10 mouse cellular contexts compared by ENCODE assay signal in the genomic region with DNA sequence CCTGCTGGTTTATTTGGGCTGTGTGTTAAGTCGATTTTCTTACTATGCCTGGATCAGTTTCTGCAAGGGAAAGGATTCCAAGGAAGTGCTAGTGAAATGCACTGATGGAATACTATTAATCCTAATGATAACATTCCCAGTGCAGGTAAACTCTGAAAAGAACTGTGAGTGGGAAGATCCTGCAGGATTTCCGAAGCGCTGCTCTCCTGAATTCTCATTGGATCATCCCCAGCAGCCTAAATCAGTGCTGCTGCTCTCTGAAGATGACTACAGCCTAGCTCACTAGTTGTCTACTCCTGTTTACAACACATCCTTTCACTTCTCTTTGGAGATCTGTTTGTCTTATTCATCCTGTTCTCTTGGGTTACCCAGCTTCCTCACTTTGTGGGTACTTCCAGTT. TPM values are rescaled to one million over a fixed set of nuclear protein-coding genes. Genes with fewer than 3 reads are reported as not detected.
DNase-seq lines count a peak whose midpoint lies in the region; ATAC-seq and TF ChIP-seq lines count a peak whose summit lies in the region.
"Had no signal": no experiment of that assay in that cellular context is flagged by ENCODE, and none has a peak within 500 bp of the region (broad histone marks: within the 10 kb centered on the region; RNA-seq: fewer than 3 reads in every experiment).

No protein-coding gene starts in this region.

- DNase-seq in heart, postnatal 0 days (ENCODE audit: low spot score): no peak
- no peak for DNase-seq in heart, postnatal 4 days
- peak in 1 of 2 experiments; percentile 69 for DNase-seq in cerebellum, adult 2 months
- DNase-seq in midbrain, postnatal 0 days (ENCODE audit: low spot score): peak; percentile 45
- DNase-seq in c-Kit-positive CD71-positive TER-119-positive erythroid progenitor cells, embryonic 14.5 days (ENCODE audit: low spot score): no peak
- no peak for DNase-seq in adipocyte (ENCODE audit: low spot score)
- no peak for DNase-seq in spleen, adult 18-20 months

- no peak overlapping the region for H3K27ac ChIP-seq in heart, postnatal 0 days (ENCODE audit: low read depth)
- H3K27ac ChIP-seq in cerebellum, adult 2 months (ENCODE audit: insufficient read depth, low read length): peak overlapping the region; percentile 97
- no peak overlapping the region for H3K27ac ChIP-seq in hindbrain, embryonic 12.5 days
- peak overlapping the region; percentile 79; the same call in 1 of the 2 replicates for H3K27ac ChIP-seq in midbrain, postnatal 0 days (ENCODE audit: low read depth, low read length)

- no peaks in the 10 kb centered on the region for H3K9me3 ChIP-seq in heart, postnatal 0 days (replicated peaks; ENCODE audit: control insufficient read depth, low read length)
- no peaks in the 10 kb centered on the region for H3K9me3 ChIP-seq in hindbrain, embryonic 12.5 days (replicated peaks)
- no peaks in the 10 kb centered on the region for H3K9me3 ChIP-seq in midbrain, postnatal 0 days (ENCODE audit: low read length)
- H3K9me3 ChIP-seq: megakaryocyte, embryonic 14.5 days had no signal

- 0 out of 2 replicates have a peak, but pooled peaks cover 4% of the 10 kb centered on the region for H3K4me1 ChIP-seq in heart, postnatal 0 days (ENCODE audit: control insufficient read depth, insufficient read depth)
- H3K4me1 ChIP-seq in cerebellum, adult 2 months (ENCODE audit: control insufficient read depth, insufficient read depth, low read length): no peaks in the 10 kb centered on the region
- peaks cover 4% of the 10 kb centered on the region for H3K4me1 ChIP-seq in hindbrain, embryonic 12.5 days
- no peaks in the 10 kb centered on the region for H3K4me1 ChIP-seq in midbrain, postnatal 0 days (ENCODE audit: insufficient read depth, low read length)

- TF ChIP-seq POLR2A in cerebellum, adult 2 months (IDR thresholded peaks at IDR 0.05; ENCODE audit: borderline replicate concordance, insufficient read depth, low read length): peak; percentile 27; the same call in 1 of the 2 replicates

- no peak for TF ChIP-seq EP300 in heart, postnatal 0 days (IDR thresholded peaks at IDR 0.05; ENCODE audit: low read depth)

- TF ChIP-seq CTCF in heart, postnatal 0 days (IDR thresholded peaks at IDR 0.05; ENCODE audit: low read depth): no peak
- no peak for TF ChIP-seq CTCF in cerebellum, adult 2 months (IDR thresholded peaks at IDR 0.05; ENCODE audit: borderline replicate concordance, insufficient read depth, low read depth, low read length)
- TF ChIP-seq CTCF in midbrain, postnatal 0 days (IDR thresholded peaks at IDR 0.05): no peak

- ATAC-seq in heart, postnatal 0 days (ENCODE audit: insufficient read depth, low read depth): no peak
- no peak for ATAC-seq in hindbrain, embryonic 12.5 days (ENCODE audit: low FRiP score)
- ATAC-seq in midbrain, postnatal 0 days (ENCODE audit: low FRiP score): no peak

- H3K4me2 ChIP-seq in heart, postnatal 0 days (ENCODE audit: low read depth, low read length): peak overlapping the region; percentile 56
- peak overlapping the region; percentile 69 for H3K4me2 ChIP-seq in hindbrain, embryonic 12.5 days (replicated peaks)
- H3K4me2 ChIP-seq in midbrain, postnatal 0 days (ENCODE audit: low read depth, low read length, poor library complexity, severe bottlenecking): peak overlapping the region; percentile 74

- H3K4me3 ChIP-seq in heart, postnatal 0 days (ENCODE audit: low read depth, low read length): 0 out of 2 replicates have a peak overlapping the region, but pooled peaks have one; percentile 26
- H3K4me3 ChIP-seq in cerebellum, adult 2 months (replicated peaks; ENCODE audit: insufficient read depth, low read depth, low read length): peak overlapping the region; percentile 96
- peak overlapping the region; percentile 42 for H3K4me3 ChIP-seq in hindbrain, embryonic 12.5 days
- H3K4me3 ChIP-seq in midbrain, postnatal 0 days (ENCODE audit: low read depth, low read length): peak overlapping the region; percentile 49
- H3K4me3 ChIP-seq: erythroblast, embryonic 14.5 days had no signal

- H3K36me3 ChIP-seq in heart, postnatal 0 days (replicated peaks; ENCODE audit: control insufficient read depth, insufficient read depth, low read length): no peaks in the 10 kb centered on the region
- H3K36me3 ChIP-seq in hindbrain, embryonic 12.5 days: no peaks in the 10 kb centered on the region
- H3K36me3 ChIP-seq in midbrain, postnatal 0 days (ENCODE audit: insufficient read depth, low read length): no peaks in the 10 kb centered on the region

- WGBS in heart, postnatal 0 days: 5% methylated on average over 3 of the region's 3 CpGs
- 0% methylated on average over 3 of the region's 3 CpGs for WGBS in cerebellum, adult 2 months
- WGBS in hindbrain, embryonic 12.5 days: 4% methylated on average over 3 of the region's 3 CpGs
- 6% methylated on average over 3 of the region's 3 CpGs for WGBS in midbrain, postnatal 0 days

- no peak overlapping the region for H3K9ac ChIP-seq in heart, postnatal 0 days (replicated peaks; ENCODE audit: low read depth, low read length)
- H3K9ac ChIP-seq in hindbrain, embryonic 12.5 days: 0 out of 2 replicates have a peak overlapping the region, but pooled peaks have one; percentile 53
- peak overlapping the region; percentile 77 for H3K9ac ChIP-seq in midbrain, postnatal 0 days (replicated peaks; ENCODE audit: low read length, poor library complexity, severe bottlenecking)

- peaks cover 28% of the 10 kb centered on the region for H3K27me3 ChIP-seq in heart, postnatal 0 days (ENCODE audit: control insufficient read depth, insufficient read depth, low read length)
- H3K27me3 ChIP-seq in cerebellum, adult 2 months (ENCODE audit: control insufficient read depth, insufficient read depth, low read length): no peaks in the 10 kb centered on the region
- H3K27me3 ChIP-seq in hindbrain, embryonic 12.5 days: peaks cover 19% of the 10 kb centered on the region
- H3K27me3 ChIP-seq in midbrain, postnatal 0 days (ENCODE audit: insufficient read depth, low read length): no peaks in the 10 kb centered on the region

RNA-seq across cellular contexts. Expression of gene Brinp3, which starts 0.8 kb away (rescaled TPM):
- total RNA-seq in heart, postnatal 0 days (2014; rRNA removed; ENCODE audit: low replicate concordance): not detected in 2 replicates
- 0.05 and 0.10 TPM in 2 replicates for polyA plus RNA-seq in heart, postnatal 0 days (2015; fragmentation: Nextera tagmentation; extraction: Ambion mirVana)
- total RNA-seq in heart, postnatal 4 days (2021): not detected
- 19.9 and 21.7 TPM in 2 replicates for polyA plus RNA-seq in cerebellum, adult 2 months (2012; rRNA removed)
- 3.1 and 5.1 TPM in 2 replicates for polyA plus RNA-seq in hindbrain, embryonic 12.5 days (2016; fragmentation: Nextera tagmentation; extraction: Ambion mirVana)
- 66.5 and 73.0 TPM in 2 replicates for total RNA-seq in midbrain, postnatal 0 days (2014; rRNA removed)
- polyA plus RNA-seq in midbrain, postnatal 0 days (2015; fragmentation: Nextera tagmentation; extraction: Ambion mirVana): 50.8 and 52.3 TPM in 2 replicates
- polyA plus RNA-seq: erythroblast, embryonic 14.5 days had no signal

Comparison
In these comparisons a context has a peak if more than half of its experiments do, and no peak if none do; other contexts are left out.
1. H3K27ac ChIP-seq: peak in cerebellum, adult 2 months (single experiment) and midbrain, postnatal 0 days (single experiment); none in heart, postnatal 0 days (single experiment) and hindbrain, embryonic 12.5 days (single experiment).
2. H3K4me3 ChIP-seq: peak in every context shown above with its lines; median percentile 96 in cerebellum, adult 2 months; 49 in midbrain, postnatal 0 days; 42 in hindbrain, embryonic 12.5 days; 26 in heart, postnatal 0 days.
3. Peak in every context shown above with its lines, with median percentiles within 50 percentile points of each other: H3K4me2 ChIP-seq.